Mouse (Mus musculus) brain, adult 2 months (tissue): Measurements from ENCODE around the gene Vwa7.
"Not testable (repeated sequence)": the region's sequence is repeated elsewhere in the genome, so short reads cannot be mapped to it uniquely, and the experiment has no call there.

Experiments used
- DNase-seq: peaks from one replicate; pipeline ENCODE4 v3.0.0; 2011; ENCODE audit warnings: low read depth, low spot score

Gene Vwa7

GRCm38 (mm10) chr17:34999871-35000716 lies 16.3 kb upstream of the Vwa7 start:
- DNase-seq: not testable (repeated sequence)

GRCm38 (mm10) chr17:35000717-35001451 lies 15.5 kb upstream of the Vwa7 start, which contains the start of gene Vars:
Vars (plus strand) TSS chr17:35000987.
- DNase-seq: peak; percentile 86

- DNase-seq: peak; percentile 69
These were observed 14.8 kb upstream of the Vwa7 start for GRCm38 (mm10) chr17:35001452-35002152.

- peak; percentile 48 for DNase-seq
These were observed 14.1 kb upstream of the Vwa7 start for GRCm38 (mm10) chr17:35002153-35002865.

GRCm38 (mm10) chr17:35003022-35003838 lies 13.1 kb upstream of the Vwa7 start:
- DNase-seq: no peak

- DNase-seq: no peak
These were observed 12.2 kb upstream of the Vwa7 start for GRCm38 (mm10) chr17:35004075-35004717.

- DNase-seq: no peak
These were observed 11.2 kb upstream of the Vwa7 start for GRCm38 (mm10) chr17:35005158-35005557.

GRCm38 (mm10) chr17:35005902-35006301 lies 10.5 kb upstream of the Vwa7 start:
- not testable (repeated sequence) for DNase-seq

- DNase-seq: no peak
These were observed 8.9 kb upstream of the Vwa7 start for GRCm38 (mm10) chr17:35007387-35007991.

GRCm38 (mm10) chr17:35009586-35009985 lies 6.8 kb upstream of the Vwa7 start:
- DNase-seq: peak; percentile 94

GRCm38 (mm10) chr17:35011440-35011839 lies 4.9 kb upstream of the Vwa7 start:
- no peak for DNase-seq

GRCm38 (mm10) chr17:35012430-35012829 lies 3.9 kb upstream of the Vwa7 start:
- no peak for DNase-seq

GRCm38 (mm10) chr17:35013221-35013620 lies 3.2 kb upstream of the Vwa7 start:
- no peak for DNase-seq

GRCm38 (mm10) chr17:35015296-35015695 lies 1.1 kb upstream of the Vwa7 start:
- no peak for DNase-seq

GRCm38 (mm10) chr17:35016791-35017705 lies 669 bp downstream of the Vwa7 start:
- no peak for DNase-seq

- no peak for DNase-seq
These were observed 1.3 kb downstream of the Vwa7 start for GRCm38 (mm10) chr17:35017706-35018030.

- no peak for DNase-seq
These were observed 1.8 kb downstream of the Vwa7 start for GRCm38 (mm10) chr17:35018171-35018570.

GRCm38 (mm10) chr17:35019894-35020293 lies 3.5 kb downstream of the Vwa7 start:
- no peak for DNase-seq

- DNase-seq: no peak
These were observed 4.2 kb downstream of the Vwa7 start for GRCm38 (mm10) chr17:35020551-35020950.
